Mouse (Mus musculus): ENCODE results near the gene Gata3. TPM values are rescaled to one million over a fixed set of nuclear protein-coding genes. Genes with fewer than 3 reads are reported as not detected.

Gene Gata3
- total and polyA plus RNA-seq, 3 experiments: 0.08 to 0.63 (median 0.11) TPM

DNA sequence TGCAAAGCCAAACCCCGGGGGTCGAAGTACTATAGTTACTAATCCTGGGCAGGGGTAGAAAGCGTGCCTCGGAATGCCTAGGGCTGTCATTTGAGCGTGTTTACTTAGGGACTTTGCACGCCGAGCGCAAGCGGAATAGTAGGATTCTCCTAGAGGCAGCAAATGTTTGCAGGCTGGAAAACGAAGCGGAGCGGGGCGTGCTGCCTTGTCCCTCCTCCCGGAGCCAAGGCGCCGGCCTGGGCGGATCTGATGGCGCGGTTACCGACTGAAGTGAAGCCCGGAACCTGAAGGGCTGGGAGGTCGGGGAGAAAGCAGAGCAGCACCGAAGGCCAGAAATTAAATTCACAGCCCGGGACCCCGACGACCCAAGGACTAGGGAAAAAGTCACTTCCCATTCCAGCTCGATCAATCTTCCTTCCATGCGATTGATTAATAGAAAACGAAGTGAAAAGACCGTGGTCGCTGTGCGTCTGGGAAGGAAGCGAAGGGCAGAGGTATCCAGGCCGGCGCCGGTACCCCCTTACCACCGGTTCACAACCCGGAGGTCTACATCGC is 7.4 kb downstream of the Gata3 start:
- Histone ChIP-seq H3K9me3 (replicated peaks; ENCODE audit: low read length) (no peaks in the 10 kb centered on the region), H3K36me3 (replicated peaks in 1 of 2; ENCODE audit: control insufficient read depth in 1 of 2, insufficient read depth in 1 of 2, low read length in 1 of 2) (no peaks in the 10 kb centered on the region), H3K27ac (ENCODE audit: insufficient read depth, low read depth) (no peak overlapping the region), H3K4me1 (ENCODE audit: control insufficient read depth in 1 of 2, insufficient read depth in 2 of 2) (0 out of 4 replicates have a peak, but pooled peaks cover 0 to 2% of the 10 kb centered on the region in 2 experiments), H3K4me2 (ENCODE audit: insufficient read depth, low read depth, poor library complexity, severe bottlenecking) (no peak overlapping the region), H3K4me3 (replicated peaks in 1 of 3; ENCODE audit: low read depth in 2 of 3, low read length in 2 of 3, poor library complexity in 1 of 3) (no peak overlapping the region), H3K79me2 (replicated peaks; ENCODE audit: control insufficient read depth, extremely low read depth, insufficient read depth, poor library complexity, severe bottlenecking) (no peaks in the 10 kb centered on the region), H3K9ac (ENCODE audit: insufficient read depth, low read depth) (no peak overlapping the region), H3K27me3 (replicated peaks) (no peaks in the 10 kb centered on the region)
- in situ Hi-C loops (cut with MboI; ENCODE audit: low pct_ligation_motif_present, low pct_unique_long_range_greater_than_20kb, low sequenced_read_pairs): loop anchor here (25.0 kb wide), 1 partner anchor 420 kb away; no protein-coding TSS in a partner anchor
- TF ChIP-seq ZMIZ1 (IDR thresholded peaks at IDR 0.05; ENCODE audit: low read depth, low read length) (no peak), NRF1 (IDR thresholded peaks at IDR 0.05; ENCODE audit: low read depth, low read length) (no peak), CHD1 (IDR thresholded peaks at IDR 0.05; ENCODE audit: low read depth, low read length) (no peak), KAT2A (IDR thresholded peaks at IDR 0.05; ENCODE audit: insufficient replicate concordance, low read length) (no peak), RAD21 (IDR thresholded peaks at IDR 0.05; ENCODE audit: low read depth, low read length) (no peak), MEF2A (IDR thresholded peaks at IDR 0.05; ENCODE audit: borderline replicate concordance, low read depth, low read length) (no peak), ZNF384 (IDR thresholded peaks at IDR 0.05; ENCODE audit: low read depth, low read length) (no peak), CTCF (conservative IDR thresholded peaks at IDR 0.05 in 1 of 2, IDR thresholded peaks at IDR 0.05 in 1 of 2; ENCODE audit: low read depth in 2 of 2, low read length in 2 of 2) (no peak), ZC3H11A (IDR thresholded peaks at IDR 0.05; ENCODE audit: low read depth, low read length) (no peak), ETS1 (conservative IDR thresholded peaks at IDR 0.05; ENCODE audit: low read depth, low read length) (no peak), POLR2AphosphoS2 (IDR thresholded peaks at IDR 0.05; ENCODE audit: low read depth, low read length) (no peak), MAX (IDR thresholded peaks at IDR 0.05; ENCODE audit: low read length) (no peak), JUN (IDR thresholded peaks at IDR 0.05; ENCODE audit: insufficient read depth, low read depth, low read length) (no peak), USF2 (conservative IDR thresholded peaks at IDR 0.05; ENCODE audit: low read depth, low read length) (no peak), CHD2 (IDR thresholded peaks at IDR 0.05; ENCODE audit: low read length) (no peak), MXI1 (IDR thresholded peaks at IDR 0.05; ENCODE audit: low read depth, low read length) (no peak), MAZ (IDR thresholded peaks at IDR 0.05; ENCODE audit: low read depth, low read length) (no peak), UBTF (IDR thresholded peaks at IDR 0.05; ENCODE audit: low read depth, low read length) (no peak), ELF1 (IDR thresholded peaks at IDR 0.05; ENCODE audit: low read depth, low read length) (no peak), PAX5 (IDR thresholded peaks at IDR 0.05; ENCODE audit: low read length) (no peak)
- no peak for DNase-seq (ENCODE audit: extremely low read depth)
- dilution Hi-C loops (cut with MboI; ENCODE audit: extremely low pct_ligation_motif_present, extremely low pct_unique_long_range_greater_than_20kb, low sequenced_read_pairs): no loop called here

DNA sequence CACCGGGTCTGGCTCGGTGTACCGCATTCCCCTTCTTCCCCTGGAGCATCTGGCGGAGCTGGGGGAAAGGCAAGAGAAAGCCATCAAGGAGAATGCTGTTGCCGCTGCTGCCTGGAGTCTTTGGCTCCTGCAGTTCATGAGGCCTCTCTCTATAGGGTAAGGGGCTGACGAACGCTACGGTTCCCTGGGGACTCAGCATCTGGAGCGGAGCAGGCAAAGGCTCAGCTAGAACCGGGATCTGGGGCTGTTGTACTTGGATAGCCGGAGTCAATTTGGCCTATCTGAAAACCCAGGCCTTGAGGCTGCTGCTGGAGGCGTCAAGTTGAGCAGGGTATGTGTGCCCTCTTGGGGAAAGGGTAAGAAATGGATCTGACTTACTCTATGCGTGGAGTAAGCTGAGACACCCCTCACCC is 8.2 kb downstream of the Gata3 start:
- no peak overlapping the region for H3K4me2 ChIP-seq (ENCODE audit: insufficient read depth, low read depth, poor library complexity, severe bottlenecking)
- peaks cover 3% of the 10 kb centered on the region for H3K9me3 ChIP-seq (replicated peaks; ENCODE audit: low read length)
- dilution Hi-C loops (cut with MboI; ENCODE audit: extremely low pct_ligation_motif_present, extremely low pct_unique_long_range_greater_than_20kb, low sequenced_read_pairs): no loop called here
- no peak for DNase-seq (ENCODE audit: extremely low read depth)
- no peak overlapping the region for H3K27ac ChIP-seq (ENCODE audit: insufficient read depth, low read depth)
- no peak overlapping the region for H3K4me3 ChIP-seq (replicated peaks in 1 of 3; ENCODE audit: low read depth in 2 of 3, low read length in 2 of 3, poor library complexity in 1 of 3)
- H3K4me1 ChIP-seq (ENCODE audit: control insufficient read depth in 1 of 2, insufficient read depth in 2 of 2): 0 out of 4 replicates have a peak, but pooled peaks cover 0 to 2% of the 10 kb centered on the region in 2 experiments
- no peaks in the 10 kb centered on the region for H3K79me2 ChIP-seq (replicated peaks; ENCODE audit: control insufficient read depth, extremely low read depth, insufficient read depth, poor library complexity, severe bottlenecking)
- in situ Hi-C loops (cut with MboI; ENCODE audit: low pct_ligation_motif_present, low pct_unique_long_range_greater_than_20kb, low sequenced_read_pairs): loop anchor here (25.0 kb wide), 1 partner anchor 419 kb away; no protein-coding TSS in a partner anchor
- no peaks in the 10 kb centered on the region for H3K36me3 ChIP-seq (replicated peaks in 1 of 2; ENCODE audit: control insufficient read depth in 1 of 2, insufficient read depth in 1 of 2, low read length in 1 of 2)
- no peaks in the 10 kb centered on the region for H3K27me3 ChIP-seq (replicated peaks)
- H3K9ac ChIP-seq (ENCODE audit: insufficient read depth, low read depth): no peak overlapping the region
- TF ChIP-seq HCFC1 (IDR thresholded peaks at IDR 0.05; ENCODE audit: low read depth, low read length): no peak
- no peak for TF ChIP-seq MYC (IDR thresholded peaks at IDR 0.05; ENCODE audit: low read depth, low read length)
- no peak for TF ChIP-seq RCOR1 (conservative IDR thresholded peaks at IDR 0.05; ENCODE audit: low read depth, low read length)
- no peak for TF ChIP-seq ETS1 (conservative IDR thresholded peaks at IDR 0.05; ENCODE audit: low read depth, low read length)
- TF ChIP-seq POLR2AphosphoS2 (IDR thresholded peaks at IDR 0.05; ENCODE audit: low read depth, low read length): no peak

All from CH12.LX (cell line).